Mouse (Mus musculus): Measurements from ENCODE around the gene Fcna.

DNA sequence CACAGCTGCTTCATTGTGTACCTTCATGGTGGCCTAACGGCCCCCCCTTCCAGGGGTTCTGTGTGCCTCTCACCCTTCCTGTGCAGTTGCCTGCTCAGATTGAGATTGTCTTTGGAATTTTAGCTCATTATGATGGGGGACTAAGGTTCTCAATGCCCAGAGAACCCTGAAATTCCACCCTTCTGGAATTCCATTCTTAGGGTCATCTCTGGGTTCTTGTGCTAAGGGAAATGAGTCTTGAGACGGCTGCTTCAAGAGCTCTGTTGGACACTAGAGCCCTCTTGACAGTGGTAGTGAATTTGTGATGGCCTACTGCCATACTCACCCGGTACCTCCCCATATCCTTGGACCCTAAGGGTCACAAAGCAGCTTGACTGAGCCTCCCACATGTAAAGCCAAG lies 10.3 kb downstream of the Fcna start, which contains the start of gene Ccdc183:
- TF ChIP-seq CTCF (IDR thresholded peaks at IDR 0.05; ENCODE audit: control insufficient read depth, insufficient read depth, insufficient read length), result no peak
- TF ChIP-seq MAX (IDR thresholded peaks at IDR 0.05), result no peak
